Mouse (Mus musculus): ENCODE measurements around the gene Zgrf1.
A peak's percentile ranks its signal among the peaks of the same experiment; 100 is the strongest.

- TF ChIP-seq CTCF (IDR thresholded peaks at IDR 0.05; ENCODE audit: low read depth) (peak; percentile 63), EP300 (optimal IDR thresholded peaks at IDR 0.05) (no peak)
These were observed 1.4 kb downstream of the Zgrf1 start for GRCm38 (mm10) chr3:127554723-127555122.

Data from stomach, postnatal 0 days (tissue).